Mouse (Mus musculus) kidney, embryonic 15.5 days (tissue): ENCODE measurements around the gene Map3k4. TPM values are rescaled to one million over a fixed set of nuclear protein-coding genes. Genes with fewer than 3 reads are reported as not detected.

Experiments
- ATAC-seq: fragments of 200-750 bp; cut with Nextera tagmentation; replicated peaks from 2 replicates; pipeline ENCODE4 v1.8.0; 2017; ENCODE audit warnings: moderate TSS enrichment; ENCODE audit not compliant: low FRiP score
- H3K27ac ChIP-seq: fragments of 300-500 bp; sonication (generic); 2 replicates; pipeline ENCODE4 v1.5.1; 2015; ENCODE audit warnings: mild to moderate bottlenecking, inconsistent platforms
- H3K27me3 ChIP-seq: fragments of 300-500 bp; sonication (generic); 2 replicates; pipeline ENCODE4 v1.6.1; 2015; ENCODE audit warnings: inconsistent platforms
- H3K36me3 ChIP-seq: fragments of 300-500 bp; sonication (generic); 2 replicates; pipeline ENCODE4 v1.6.1; 2015; ENCODE audit warnings: inconsistent platforms
- H3K4me1 ChIP-seq: fragments of 300-500 bp; sonication (generic); 2 replicates; pipeline ENCODE4 v1.6.1; 2015; ENCODE audit warnings: inconsistent platforms
- H3K4me2 ChIP-seq: fragments of 300-500 bp; sonication (generic); 2 replicates; pipeline ENCODE4 v1.6.1; 2015; ENCODE audit warnings: moderate library complexity, mild to moderate bottlenecking, inconsistent platforms
- H3K4me3 ChIP-seq: fragments of 300-500 bp; sonication (generic); replicated peaks from 2 replicates; pipeline ENCODE4 v1.5.1; 2015; ENCODE audit warnings: mild to moderate bottlenecking, inconsistent platforms
- H3K9ac ChIP-seq: fragments of 300-500 bp; sonication (generic); 2 replicates; pipeline ENCODE4 v1.6.1; 2015; ENCODE audit warnings: mild to moderate bottlenecking, inconsistent platforms
- H3K9me3 ChIP-seq: fragments of 300-500 bp; sonication (generic); replicated peaks from 2 replicates; pipeline ENCODE4 v1.6.1; 2016; ENCODE audit warnings: inconsistent platforms
- WGBS: fragments of 180-500 bp; shearing (Covaris S2); methylation state at CpG from one replicate; pipeline ENCODE4 v1.1.7; 2015; ENCODE audit warnings: mixed read lengths; 5-methylcytosine and 5-hydroxymethylcytosine counted together
- polyA plus RNA-seq: library from polyadenylated mRNA; unstranded; fragments of >200 nt; fragmentation: Nextera tagmentation; extraction: Ambion mirVana; gene quantifications from 2 replicates; pipeline ENCODE4 v1.2.1, GENCODE M21; 2015

Gene Map3k4
- polyA plus RNA-seq, result 46.9 and 50.2 TPM in 2 replicates

DNA sequence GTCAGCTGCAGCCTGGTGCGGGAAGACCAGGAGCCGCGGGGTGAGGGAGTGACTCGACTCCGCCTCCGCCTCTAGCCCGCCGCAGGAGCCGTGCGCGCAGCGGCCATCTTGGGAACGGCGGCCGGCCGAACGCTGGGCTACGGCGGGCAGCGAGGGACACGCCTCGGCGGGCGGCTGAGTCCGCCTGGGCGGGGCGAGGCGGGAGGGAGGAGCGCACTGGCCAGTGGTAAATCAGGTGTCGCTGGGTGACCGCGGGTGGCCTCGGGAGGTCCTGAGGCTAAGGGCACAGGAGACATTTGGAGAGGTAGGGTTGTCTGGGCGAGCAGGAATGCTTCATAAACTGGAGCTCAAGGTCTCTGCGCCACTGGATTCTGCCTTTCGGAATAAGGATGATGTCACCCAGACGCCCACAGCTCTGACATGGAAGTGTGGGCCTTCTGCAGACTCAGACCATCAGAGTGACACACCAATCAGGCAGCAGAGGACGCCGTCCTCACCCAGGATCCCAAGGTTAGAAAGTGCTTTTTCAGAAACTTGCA, at the start of gene Map3k4:
Gene Map3k4 (minus strand): TSS at position 134 of the 539 bp plus-strand sequence.
- H3K27me3 ChIP-seq, result no peaks in the 10 kb centered on the region
- H3K9ac ChIP-seq, result peak within 1 kb of the TSS; percentile 95
- H3K36me3 ChIP-seq, result no peaks in the 10 kb centered on the region
- peaks cover 33% of the 10 kb centered on the region for H3K4me1 ChIP-seq
- 1% methylated on average over 39 of the region's 39 CpGs for WGBS
- peak within 1 kb of the TSS; percentile 90 for H3K4me3 ChIP-seq
- peak within 1 kb of the TSS; percentile 75 for H3K4me2 ChIP-seq
- ATAC-seq, result peak; percentile 95
- peak within 1 kb of the TSS; percentile 97 for H3K27ac ChIP-seq
- H3K9me3 ChIP-seq, result no peaks in the 10 kb centered on the region

DNA sequence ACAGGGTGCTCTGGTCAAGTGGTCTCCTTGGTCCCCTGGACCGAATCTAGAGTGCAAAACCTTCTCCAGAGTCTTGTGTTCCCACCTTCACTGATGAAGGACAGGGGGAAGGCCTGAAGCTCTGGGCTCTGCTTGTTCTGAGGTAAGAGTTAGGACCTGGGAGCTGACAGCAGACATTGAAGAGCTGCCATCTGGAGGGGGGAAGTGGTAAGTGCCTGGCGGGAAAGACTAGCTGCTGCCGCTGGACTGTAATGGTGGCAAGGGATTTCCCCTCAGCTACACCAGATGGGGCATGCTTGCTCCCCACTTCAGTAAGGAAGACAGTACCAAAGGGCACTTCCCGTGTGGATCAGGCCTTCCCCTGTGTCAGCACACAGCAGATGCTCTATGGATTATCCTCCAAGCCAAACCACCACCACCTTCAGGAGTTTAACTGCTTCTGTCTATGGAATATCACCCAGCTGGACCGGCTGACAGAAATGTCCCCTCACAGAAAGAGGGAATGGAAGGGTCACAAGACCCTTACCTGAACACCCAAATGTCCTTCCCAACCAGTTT, 48.9 kb upstream of the Map3k4 start:
- H3K27me3 ChIP-seq, result no peaks in the 10 kb centered on the region
- peaks cover 6% of the 10 kb centered on the region for H3K4me1 ChIP-seq
- H3K27ac ChIP-seq, result no peak overlapping the region
- no peak overlapping the region for H3K4me2 ChIP-seq
- H3K9me3 ChIP-seq, result no peaks in the 10 kb centered on the region
- no peak overlapping the region for H3K4me3 ChIP-seq
- H3K36me3 ChIP-seq, result no peaks in the 10 kb centered on the region
- WGBS, result 40% methylated on average over 5 of the region's 5 CpGs
- peak; percentile 82 for ATAC-seq
- H3K9ac ChIP-seq, result no peak overlapping the region

DNA sequence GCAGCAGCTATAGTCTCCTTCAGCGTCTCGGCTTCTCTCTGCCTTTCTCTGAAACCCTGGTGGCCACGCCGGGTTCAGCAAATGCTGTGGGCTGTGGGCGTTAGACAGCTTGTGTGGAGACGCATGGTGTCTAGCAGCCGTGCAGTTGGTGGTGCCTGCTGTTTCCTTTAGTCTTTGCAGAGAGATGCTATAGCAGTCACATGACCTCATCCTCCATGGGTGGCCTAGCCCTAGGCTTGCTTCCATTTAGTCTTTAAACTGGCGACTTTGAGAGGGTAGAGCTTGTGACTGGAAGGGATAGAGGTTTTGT, 45.8 kb upstream of the Map3k4 start:
- no peak overlapping the region for H3K4me2 ChIP-seq
- no peaks in the 10 kb centered on the region for H3K27me3 ChIP-seq
- H3K4me3 ChIP-seq, result no peak overlapping the region
- no peak for ATAC-seq
- no peak overlapping the region for H3K9ac ChIP-seq
- H3K36me3 ChIP-seq, result no peaks in the 10 kb centered on the region
- H3K4me1 ChIP-seq, result no peaks in the 10 kb centered on the region
- H3K9me3 ChIP-seq, result no peaks in the 10 kb centered on the region
- 73% methylated on average over 8 of the region's 8 CpGs for WGBS
- H3K27ac ChIP-seq, result no peak overlapping the region

DNA sequence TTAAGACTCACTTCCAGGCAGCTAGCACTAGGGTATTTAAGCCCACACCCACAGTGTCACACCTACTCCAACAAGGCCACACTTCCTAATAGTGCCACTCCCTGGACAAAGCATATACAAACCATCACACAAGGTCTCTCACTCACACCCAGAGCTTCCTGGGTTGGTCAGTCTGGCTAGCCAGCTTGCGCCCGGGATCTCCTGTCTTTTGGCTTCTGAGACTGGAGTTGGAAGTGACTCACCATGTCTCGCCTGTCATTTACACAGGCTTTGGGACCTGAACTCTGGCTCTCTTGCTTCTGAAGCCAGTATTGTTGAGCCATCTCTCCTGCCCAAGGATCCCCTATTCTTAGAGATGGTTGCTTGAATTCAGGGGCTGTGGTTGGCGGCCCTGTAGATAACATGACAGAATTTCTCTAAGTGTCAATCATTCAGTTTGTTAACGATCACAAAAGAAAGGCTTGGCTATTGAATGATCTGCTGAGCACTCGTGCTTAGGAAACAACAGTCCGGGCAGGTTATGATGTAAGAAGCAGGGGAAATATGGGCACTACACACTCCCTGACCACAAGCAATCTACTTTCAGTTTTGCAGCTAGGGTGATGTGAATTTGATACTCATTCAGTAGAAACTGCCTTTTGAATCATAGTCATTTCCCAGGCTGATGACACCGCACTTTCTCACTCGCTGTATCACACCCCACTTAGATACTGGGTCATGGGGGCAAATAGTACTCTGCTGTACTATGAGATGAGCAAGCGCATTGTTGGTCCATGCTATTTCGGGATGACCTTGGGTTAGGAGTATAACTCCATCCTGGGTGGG, 45.2 kb upstream of the Map3k4 start:
- no peak for ATAC-seq
- no peaks in the 10 kb centered on the region for H3K27me3 ChIP-seq
- no peak overlapping the region for H3K4me3 ChIP-seq
- no peak overlapping the region for H3K9ac ChIP-seq
- WGBS, result 84% methylated on average over 11 of the region's 11 CpGs
- no peaks in the 10 kb centered on the region for H3K9me3 ChIP-seq
- no peaks in the 10 kb centered on the region for H3K36me3 ChIP-seq
- no peak overlapping the region for H3K4me2 ChIP-seq
- no peaks in the 10 kb centered on the region for H3K4me1 ChIP-seq
- no peak overlapping the region for H3K27ac ChIP-seq

DNA sequence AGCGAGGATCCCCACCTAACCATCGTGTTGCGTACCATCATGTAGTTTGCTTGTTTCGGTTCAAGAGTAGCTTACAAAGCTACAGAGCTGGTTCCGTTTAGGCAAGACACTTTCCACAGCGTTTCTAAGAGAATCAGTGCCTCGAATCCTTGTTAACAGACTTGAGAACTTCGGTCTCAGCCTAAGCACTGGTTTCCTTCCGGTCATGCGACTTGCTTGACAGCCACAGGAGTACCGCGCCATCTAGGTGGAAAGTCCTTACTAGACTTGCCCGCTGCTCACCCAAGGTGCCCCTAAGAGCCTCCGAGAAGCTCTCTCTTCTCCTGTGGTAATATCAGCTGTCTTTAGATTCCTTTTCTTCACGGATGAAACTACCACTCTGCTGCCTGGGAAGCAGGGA, 41.3 kb upstream of the Map3k4 start:
- WGBS, result 88% methylated on average over 15 of the region's 15 CpGs
- ATAC-seq, result no peak

DNA sequence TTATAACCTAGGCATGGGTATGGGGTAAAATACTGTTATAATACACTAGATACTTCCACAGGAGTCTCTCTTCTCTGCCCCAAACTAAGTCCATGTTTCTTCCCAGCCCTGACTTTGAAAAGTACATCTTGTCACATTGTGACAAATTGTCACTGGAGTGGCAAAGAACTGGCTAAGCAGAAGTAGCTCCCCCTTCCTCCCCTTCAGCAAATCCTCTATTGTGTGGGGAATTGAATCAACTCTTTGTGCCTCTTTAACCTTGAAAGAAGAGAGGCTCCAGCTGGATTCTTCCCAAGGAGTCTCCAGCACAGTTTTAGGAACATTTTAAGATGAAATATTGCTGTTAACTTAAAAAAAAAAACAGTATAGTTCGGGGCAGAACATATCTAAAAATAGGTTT, 34.2 kb upstream of the Map3k4 start:
- H3K4me1 ChIP-seq, result no peaks in the 10 kb centered on the region
- no peak overlapping the region for H3K4me3 ChIP-seq
- no peak for ATAC-seq
- H3K4me2 ChIP-seq, result no peak overlapping the region
- no peaks in the 10 kb centered on the region for H3K9me3 ChIP-seq
- H3K9ac ChIP-seq, result no peak overlapping the region
- no peaks in the 10 kb centered on the region for H3K27me3 ChIP-seq
- H3K36me3 ChIP-seq, result no peaks in the 10 kb centered on the region
- WGBS, result 31% methylated on average over 1 of the region's 1 CpGs
- H3K27ac ChIP-seq, result no peak overlapping the region

More for the DNA sequence above, 41.3 kb upstream of the Map3k4 start:
- Histone ChIP-seq H3K9me3 (no peaks in the 10 kb centered on the region), H3K27ac (no peak overlapping the region), H3K4me1 (no peaks in the 10 kb centered on the region), H3K27me3 (no peaks in the 10 kb centered on the region), H3K9ac (no peak overlapping the region), H3K4me2 (no peak overlapping the region), H3K4me3 (no peak overlapping the region), H3K36me3 (no peaks in the 10 kb centered on the region)

DNA sequence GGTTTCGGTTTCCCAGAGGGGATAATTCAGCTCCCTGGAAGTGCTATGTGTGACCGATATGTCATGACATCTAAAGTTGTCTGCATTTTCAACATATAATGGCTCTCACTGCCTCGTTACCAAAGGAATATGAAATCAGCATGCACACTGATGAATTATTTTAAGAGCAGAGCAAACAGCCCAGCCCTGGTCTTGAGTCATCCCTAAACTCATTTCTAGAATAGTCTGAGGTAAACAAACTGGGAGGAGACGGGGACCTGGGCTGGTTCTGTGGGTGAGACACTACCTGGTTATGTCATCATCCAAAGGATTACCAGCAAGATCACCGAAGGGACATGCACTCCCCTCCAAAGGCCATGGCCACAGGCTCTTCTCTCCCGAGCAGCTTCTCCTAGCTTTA, 33.0 kb upstream of the Map3k4 start:
- no peak for ATAC-seq
- H3K27me3 ChIP-seq, result no peaks in the 10 kb centered on the region
- H3K27ac ChIP-seq, result no peak overlapping the region
- no peak overlapping the region for H3K9ac ChIP-seq
- H3K9me3 ChIP-seq, result no peaks in the 10 kb centered on the region
- no peak overlapping the region for H3K4me2 ChIP-seq
- no peaks in the 10 kb centered on the region for H3K4me1 ChIP-seq
- H3K4me3 ChIP-seq, result no peak overlapping the region
- 89% methylated on average over 6 of the region's 6 CpGs for WGBS
- no peaks in the 10 kb centered on the region for H3K36me3 ChIP-seq

DNA sequence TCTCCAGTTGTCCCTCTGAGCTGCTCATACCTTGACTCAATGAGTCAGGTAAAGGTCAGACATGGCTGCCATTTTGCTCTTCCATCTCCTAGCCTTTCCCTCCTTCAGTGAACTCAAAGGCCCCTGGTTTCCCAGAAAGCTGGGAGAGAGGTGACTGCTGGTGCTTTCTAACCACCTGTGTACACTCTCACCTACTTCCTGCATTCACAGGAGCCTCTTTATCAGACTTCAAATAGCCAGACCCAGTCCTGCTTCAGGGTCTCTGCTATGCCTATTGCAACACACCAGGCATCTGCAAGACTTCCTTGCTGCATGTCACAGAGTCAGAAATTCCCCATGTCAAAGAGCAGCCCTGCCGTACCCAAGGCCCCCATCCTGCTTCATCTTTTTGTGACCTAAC, 28.9 kb upstream of the Map3k4 start:
- ATAC-seq, result no peak
- H3K4me1 ChIP-seq, result no peaks in the 10 kb centered on the region
- no peak overlapping the region for H3K27ac ChIP-seq
- H3K9ac ChIP-seq, result no peak overlapping the region
- no peaks in the 10 kb centered on the region for H3K27me3 ChIP-seq
- no peak overlapping the region for H3K4me2 ChIP-seq
- H3K36me3 ChIP-seq, result no peaks in the 10 kb centered on the region
- whole genome bisulfite sequencing, result 77% methylated on average over 1 of the region's 1 CpGs
- no peaks in the 10 kb centered on the region for H3K9me3 ChIP-seq
- H3K4me3 ChIP-seq, result no peak overlapping the region

DNA sequence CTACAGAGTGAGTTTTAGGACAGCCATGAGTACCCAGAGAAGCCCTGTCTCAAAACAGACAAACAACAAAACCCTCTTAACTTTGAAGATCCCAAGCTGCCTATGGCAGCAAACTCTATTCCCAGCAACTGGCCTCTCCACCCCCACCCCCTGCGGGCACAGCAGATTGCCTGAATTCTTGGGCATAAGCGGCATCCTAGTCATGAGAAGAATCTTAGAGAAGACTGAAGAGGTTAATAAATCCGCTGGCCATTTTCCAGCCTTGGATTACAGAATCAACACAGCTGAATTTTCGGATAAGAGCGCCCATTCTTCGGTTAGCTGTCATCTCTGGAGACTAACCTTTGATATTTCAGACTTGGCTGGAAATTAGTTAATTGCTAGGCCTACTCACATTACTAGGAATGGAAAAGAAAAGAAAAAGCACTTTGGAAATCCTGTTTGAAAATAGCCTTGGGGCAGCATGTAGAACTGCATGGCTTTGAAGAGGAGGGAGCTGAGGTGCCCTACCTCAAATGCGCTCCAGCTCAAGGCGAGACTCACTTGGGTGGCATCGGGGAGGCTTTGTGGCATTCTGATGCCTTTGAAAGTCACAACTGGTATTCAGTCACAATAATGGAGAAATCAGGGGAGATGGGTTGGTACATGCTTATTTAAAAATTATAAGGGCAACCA, 25.2 kb upstream of the Map3k4 start:
- H3K9ac ChIP-seq, result no peak overlapping the region
- H3K4me1 ChIP-seq, result no peaks in the 10 kb centered on the region
- no peaks in the 10 kb centered on the region for H3K36me3 ChIP-seq
- WGBS, result 76% methylated on average over 9 of the region's 9 CpGs
- ATAC-seq, result no peak
- no peak overlapping the region for H3K4me2 ChIP-seq
- no peak overlapping the region for H3K4me3 ChIP-seq
- no peaks in the 10 kb centered on the region for H3K9me3 ChIP-seq
- H3K27ac ChIP-seq, result no peak overlapping the region
- H3K27me3 ChIP-seq, result no peaks in the 10 kb centered on the region

DNA sequence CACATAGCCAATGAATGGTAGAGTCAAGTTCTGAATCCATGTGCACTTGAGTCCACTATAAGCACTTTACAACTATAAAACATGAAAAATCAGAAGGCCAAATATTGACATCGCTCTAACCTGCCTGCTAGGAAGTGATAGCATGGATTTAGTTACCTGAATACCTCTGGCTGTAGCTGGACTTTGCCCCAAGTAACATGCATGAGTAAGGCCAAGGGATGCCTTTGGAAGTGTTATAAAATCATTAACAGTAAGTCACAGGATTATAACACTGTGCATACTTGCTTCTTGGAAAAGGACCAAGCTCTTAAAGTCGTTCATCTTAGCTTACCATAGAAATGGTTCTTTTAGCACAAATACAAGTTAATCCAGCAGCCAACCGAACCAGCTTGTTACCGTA, 18.6 kb upstream of the Map3k4 start:
- peak; percentile 62; the same call in 1 of the 2 replicates for ATAC-seq
- Histone ChIP-seq H3K4me1 (no peaks in the 10 kb centered on the region), H3K4me2 (no peak overlapping the region), H3K4me3 (no peak overlapping the region), H3K36me3 (no peaks in the 10 kb centered on the region), H3K9me3 (no peaks in the 10 kb centered on the region), H3K9ac (no peak overlapping the region), H3K27ac (peak overlapping the region; percentile 18; the same call in 1 of the 2 replicates), H3K27me3 (no peaks in the 10 kb centered on the region)
- WGBS, result 67% methylated on average over 4 of the region's 4 CpGs

DNA sequence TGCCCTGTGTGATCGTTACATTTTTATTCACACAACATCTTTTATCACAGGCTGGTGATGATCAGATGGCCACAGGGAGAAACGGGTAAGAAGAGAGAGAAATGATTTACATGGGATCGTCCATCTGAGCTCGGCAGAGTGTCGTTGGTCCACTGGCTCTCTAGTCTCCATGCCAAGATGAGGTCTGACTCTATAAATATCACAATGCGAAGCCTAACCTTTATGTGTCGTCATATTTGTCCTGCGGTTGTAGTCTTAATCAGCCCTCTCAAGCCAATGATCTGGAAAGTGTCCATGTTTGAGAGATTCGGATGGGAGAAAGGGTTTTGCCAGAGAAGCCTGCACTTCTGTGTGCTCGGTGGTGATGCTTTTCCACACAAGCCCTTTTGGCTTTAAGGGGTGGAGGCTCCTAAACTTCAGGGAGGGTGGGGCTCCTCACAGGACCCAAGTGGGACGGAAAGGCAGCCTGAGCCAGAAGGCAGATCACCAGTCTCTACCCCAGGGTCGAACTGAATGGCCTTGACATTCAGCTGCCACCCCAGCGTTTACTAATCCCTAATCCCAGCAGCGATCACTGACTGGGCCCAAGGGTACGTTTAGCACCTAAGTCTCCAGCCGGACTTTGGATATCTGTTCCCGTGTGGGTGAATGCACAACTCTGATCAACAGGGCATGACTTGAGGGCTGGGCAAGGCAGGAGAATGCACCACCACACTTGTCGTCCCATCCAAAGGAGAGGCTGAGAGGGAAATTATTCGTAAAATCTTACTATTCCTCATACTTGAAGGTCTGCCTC, 17.7 kb upstream of the Map3k4 start:
- Histone ChIP-seq H3K9ac (no peak overlapping the region), H3K4me3 (no peak overlapping the region), H3K27ac (peak overlapping the region; percentile 29), H3K4me1 (no peaks in the 10 kb centered on the region), H3K36me3 (no peaks in the 10 kb centered on the region), H3K4me2 (no peak overlapping the region), H3K27me3 (no peaks in the 10 kb centered on the region), H3K9me3 (no peaks in the 10 kb centered on the region)
- 65% methylated on average over 19 of the region's 19 CpGs for WGBS
- ATAC-seq, result peak; percentile 40
